Mouse (Mus musculus) kidney, adult 9 months (tissue): ENCODE results near the gene Ppm1l.

ENCODE experiments used
- DNase-seq: peaks from one replicate; pipeline ENCODE4 v3.0.0; 2022

Gene Ppm1l

DNA sequence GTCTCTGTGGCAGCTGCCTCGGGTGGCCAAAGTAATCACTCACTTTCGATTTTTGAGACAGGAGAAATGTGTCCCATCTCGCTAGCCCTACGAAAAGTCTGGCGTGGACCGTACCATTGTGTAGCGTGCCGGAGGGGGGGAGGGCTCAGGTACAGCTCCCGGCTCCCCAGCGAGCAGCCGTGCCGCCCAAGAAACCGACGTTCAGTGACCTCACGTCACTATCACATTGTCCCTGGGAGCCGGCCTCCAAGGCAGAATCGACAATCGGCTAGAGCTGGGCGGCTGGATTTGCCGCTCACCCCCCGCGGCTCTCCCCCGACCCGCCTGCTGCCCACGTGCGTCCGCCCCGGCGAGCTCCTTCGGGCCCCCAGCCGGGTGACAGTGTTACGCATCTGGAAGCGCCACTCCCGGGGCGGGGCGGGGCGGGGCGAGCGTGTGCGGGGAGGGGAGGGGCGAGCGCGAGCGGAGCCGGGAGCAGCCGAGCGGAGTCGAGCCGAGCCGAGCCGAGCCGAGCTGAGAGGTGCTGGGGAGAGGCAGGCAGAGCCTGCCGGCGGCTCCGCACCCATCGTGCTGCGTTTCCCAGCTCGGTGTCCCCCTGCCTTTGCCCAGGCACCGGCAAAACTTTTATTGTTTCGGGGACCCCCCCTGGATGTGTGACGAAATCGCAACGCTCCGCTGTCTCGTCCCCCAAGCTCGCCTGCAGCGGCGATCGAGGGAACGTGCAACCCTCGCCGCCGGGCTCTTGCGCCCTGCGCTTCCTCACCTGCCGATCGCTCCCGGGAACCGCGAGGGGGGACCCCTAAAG lies at the start of gene Ppm1l:
Gene Ppm1l (plus strand): TSS at position 471 of the 805 bp plus-strand sequence.
- peak; percentile 92 for DNase-seq

DNA sequence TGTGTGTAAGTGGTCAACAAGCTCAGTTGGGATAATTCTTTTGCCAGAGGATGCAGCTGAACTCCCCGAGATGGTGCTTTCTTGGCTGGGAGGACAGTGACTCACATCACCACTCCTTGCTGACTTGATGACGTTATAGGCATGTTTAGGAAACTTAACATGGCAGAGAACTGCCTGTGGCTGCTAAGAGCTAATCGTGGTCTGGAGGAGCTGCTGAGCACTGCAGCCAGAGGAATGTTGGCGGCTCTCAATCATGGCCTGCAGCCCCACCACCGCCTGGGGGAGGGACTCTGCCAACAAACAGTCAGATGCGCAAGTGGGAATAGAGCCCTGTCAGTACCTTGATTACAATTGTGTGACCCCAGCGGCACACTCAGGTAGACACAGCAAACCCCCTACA lies 44.8 kb upstream of the Ppm1l start:
- DNase-seq = no peak

DNA sequence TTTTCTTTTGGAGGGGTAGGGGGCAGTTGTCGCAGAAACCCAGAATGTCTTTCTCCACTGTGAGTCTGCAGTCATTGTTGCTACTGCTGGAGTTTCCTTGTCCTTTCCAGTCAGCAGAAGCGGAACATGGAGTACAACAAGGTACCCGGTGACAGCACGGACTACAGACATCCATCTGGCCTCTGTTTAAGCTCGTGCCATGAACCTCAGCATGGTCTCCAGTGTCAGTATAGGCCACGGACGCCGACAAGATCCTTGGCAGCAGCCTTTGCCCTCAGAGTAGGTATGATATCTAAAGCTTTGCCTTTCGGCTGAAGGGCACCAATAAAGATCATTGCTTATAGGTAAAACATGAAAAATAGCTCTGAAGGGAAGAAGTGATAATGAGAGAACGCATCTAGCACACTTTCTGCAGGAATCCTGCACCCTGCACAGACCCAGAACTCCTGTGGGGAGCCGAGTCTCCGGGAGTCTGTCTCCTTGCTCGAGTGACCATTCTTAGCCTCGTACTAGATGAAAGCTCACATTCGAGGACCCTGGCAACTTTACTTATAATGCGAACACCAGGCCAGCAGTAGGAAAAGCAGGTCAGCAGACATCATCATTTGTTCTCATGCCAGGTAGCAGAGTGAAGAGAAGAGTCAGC lies 42.5 kb upstream of the Ppm1l start:
- DNase-seq = no peak

- DNase-seq = no peak
Observed at GRCm38 (mm10) chr3:69274664-69275312, 41.9 kb upstream of the Ppm1l start.

DNA sequence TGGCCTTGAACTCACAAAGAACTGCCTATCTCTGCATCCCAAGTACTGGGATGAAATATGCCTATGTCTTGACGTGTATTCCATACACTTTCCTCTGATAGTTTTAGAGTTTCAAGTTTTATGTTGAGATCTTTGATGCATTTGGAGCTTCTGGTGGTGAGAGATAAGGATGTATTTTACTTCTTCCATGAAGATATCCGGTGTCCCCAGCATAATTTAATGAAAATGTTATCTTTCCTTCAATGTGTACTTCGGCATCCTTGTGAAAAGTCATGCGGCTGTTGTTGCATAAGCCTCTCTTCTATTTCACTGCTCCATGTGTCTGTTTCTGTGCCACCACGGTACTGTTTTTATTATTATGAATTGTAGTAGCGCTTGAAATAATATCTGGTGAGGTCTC lies 38.0 kb upstream of the Ppm1l start:
- DNase-seq = no peak

- peak; percentile 22 for DNase-seq
Observed at GRCm38 (mm10) chr3:69282406-69282805, 34.3 kb upstream of the Ppm1l start.

- no peak for DNase-seq
Observed at GRCm38 (mm10) chr3:69283085-69283847, 33.4 kb upstream of the Ppm1l start.

GRCm38 (mm10) chr3:69289833-69290232 lies 26.8 kb upstream of the Ppm1l start:
- no peak for DNase-seq

DNA sequence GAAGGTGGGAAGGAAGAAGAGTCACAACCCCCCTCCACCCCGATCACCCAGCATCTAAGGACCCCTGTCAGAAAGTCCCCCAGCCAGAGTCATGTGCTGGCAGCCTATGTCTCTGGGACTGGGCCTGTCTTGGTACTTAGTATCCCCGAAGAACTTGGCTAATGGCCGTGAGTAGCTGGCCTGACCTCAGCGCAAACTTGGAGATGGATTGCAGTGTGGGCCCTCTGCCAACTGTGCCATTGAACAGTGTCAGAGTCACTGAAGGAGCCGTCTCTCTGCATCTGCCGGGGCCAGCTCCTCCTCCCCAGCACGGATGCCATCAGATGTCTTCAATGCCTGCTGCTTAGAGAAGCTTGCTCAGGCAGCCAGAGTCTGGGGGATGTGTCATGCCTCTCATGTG lies 26.4 kb upstream of the Ppm1l start:
- peak; percentile 45 for DNase-seq

- DNase-seq = no peak
Observed at GRCm38 (mm10) chr3:69290844-69291243, 25.8 kb upstream of the Ppm1l start.

DNA sequence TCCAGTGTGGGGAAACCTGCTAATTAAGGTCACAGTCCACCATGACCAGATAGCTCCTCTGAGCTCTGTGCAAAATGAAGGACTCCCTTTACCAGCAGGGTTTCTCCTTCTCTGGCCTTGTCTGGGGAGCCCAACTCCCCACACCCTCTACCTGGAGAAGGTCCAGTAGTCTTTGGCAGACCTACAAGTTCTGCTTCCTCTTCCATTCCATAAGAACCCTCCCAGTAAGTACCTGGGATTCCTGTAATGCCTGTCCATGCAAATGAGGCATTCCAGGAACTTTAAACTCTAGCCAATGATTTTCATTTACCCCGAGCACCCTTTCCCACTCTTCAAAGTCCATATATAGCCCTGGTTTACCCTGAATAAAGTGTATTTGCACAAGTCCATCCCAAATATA lies 24.0 kb upstream of the Ppm1l start:
- peak; percentile 11 for DNase-seq

- DNase-seq = no peak
Observed at GRCm38 (mm10) chr3:69296270-69296669, 20.4 kb upstream of the Ppm1l start.

DNA sequence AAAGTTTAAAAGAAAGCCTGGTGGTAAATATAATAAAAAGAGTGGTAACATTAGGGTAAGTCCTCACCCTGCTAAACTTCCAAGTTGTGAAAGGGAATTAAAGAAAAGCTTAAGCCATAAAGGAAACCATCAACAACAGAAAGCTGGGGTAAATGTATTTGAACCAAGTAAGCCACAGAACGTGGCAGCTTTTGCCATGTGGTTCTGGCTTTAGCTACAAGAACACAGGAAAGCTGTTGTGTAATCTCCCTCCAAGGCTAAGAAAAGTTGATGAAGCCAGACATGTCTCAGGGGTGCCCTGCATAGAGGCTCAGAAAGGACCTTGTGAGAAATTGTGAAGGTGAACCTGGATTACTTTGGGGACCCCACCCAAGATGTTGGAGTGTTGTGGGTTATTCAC lies 16.5 kb upstream of the Ppm1l start:
- no peak for DNase-seq

DNA sequence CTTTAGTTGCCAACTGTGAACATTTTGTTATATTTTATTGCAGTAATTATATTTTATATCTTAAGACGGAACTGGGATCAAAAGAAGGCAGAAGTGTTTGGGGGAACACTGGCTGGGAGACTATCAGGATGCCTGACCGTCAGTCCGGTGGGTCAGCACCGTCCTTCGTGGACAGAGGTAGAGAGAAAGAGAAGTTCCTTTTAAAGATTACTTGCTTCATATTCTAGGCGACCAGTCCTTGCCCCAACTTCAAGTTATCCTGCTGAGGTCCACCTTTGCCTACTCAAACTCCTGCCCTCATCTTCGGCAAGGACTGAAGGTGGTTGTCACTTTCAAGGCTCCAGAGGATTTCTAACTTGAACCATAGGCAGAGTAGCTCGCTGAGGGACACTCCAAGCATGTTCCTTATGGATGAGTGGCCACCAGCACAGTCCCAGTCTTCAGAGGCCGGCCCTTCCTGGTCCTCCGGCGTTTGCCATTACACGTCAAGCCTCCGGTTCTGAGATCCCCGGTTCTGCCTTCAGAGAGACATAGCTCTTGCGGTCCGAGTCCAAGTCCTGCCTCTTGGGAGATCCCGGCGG lies 761 bp upstream of the Ppm1l start:
- DNase-seq = no peak

DNA sequence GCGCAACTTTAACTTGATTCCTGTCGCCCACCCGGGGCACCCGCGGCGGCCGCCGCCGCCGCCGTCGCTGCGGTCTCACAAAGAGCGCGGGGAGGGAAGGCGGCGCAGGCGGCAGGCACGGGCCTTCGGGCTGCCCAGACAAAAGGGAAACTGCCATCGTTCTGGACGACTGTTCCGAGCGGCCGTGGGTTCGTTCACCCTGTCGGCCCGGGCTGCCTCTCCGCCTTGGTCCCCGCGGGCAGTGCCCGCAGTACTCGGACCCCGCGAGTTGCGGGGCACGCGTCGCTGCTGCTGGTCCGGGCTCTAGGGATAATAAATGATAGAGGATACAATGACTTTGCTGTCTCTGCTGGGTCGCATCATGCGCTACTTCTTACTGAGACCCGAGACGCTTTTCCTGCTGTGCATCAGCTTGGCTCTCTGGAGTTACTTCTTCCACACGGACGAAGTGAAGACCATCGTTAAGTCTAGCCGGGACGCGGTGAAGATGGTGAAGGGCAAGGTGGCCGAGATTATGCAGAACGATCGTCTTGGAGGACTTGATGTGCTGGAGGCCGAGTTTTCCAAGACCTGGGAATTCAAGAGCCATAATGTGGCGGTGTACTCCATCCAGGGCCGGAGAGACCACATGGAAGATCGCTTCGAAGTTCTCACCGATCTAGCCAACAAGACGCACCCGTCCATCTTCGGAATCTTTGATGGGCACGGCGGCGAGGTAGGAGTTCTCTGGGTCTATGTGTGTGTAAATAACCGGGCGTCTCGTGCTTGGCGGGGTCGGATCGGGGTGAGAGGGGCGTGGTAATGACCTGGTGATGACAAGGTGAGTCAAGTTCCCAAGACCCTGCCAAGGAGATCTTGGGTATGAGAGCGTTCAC lies 827 bp downstream of the Ppm1l start:
- peak; percentile 41 for DNase-seq

DNA sequence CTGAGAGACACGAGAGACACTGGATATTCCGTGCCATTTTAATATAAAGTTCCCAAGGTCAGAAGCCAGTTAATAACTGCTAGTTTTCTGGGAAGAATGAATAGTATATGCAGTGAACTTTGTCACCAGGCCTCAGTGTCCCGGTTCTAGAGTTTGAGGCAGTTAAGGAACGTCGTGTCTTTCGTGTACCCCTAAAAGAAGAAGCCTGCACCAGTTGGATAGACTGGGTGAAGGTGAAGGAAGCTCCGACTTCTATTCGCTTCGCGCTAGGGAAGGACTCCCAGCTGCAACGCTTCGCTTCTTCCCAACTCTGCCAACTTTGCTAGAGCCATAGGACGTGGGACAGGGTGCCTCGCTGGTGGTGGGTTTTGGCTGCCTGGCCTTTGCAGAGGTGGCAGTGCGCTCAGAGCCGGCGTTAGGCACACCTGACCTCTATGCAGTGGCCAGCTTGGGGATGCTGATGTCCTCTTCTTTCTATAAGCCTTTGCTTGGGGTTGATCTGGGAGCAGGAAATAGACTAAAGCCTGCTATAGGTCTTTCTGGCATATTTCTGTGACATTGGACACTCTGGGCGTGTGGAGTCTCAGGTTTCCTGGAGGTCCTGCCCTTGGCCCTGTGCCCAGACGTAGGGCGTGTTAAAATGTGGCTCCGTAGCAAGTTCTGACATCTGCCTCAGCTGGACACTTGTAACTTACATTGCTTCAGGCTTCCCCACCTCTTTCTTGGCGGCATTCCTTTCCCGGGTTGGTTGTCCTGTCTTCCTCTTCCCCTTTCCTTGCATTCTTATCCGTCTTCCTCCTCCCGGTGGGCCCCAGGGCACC lies 1.7 kb downstream of the Ppm1l start:
- DNase-seq = peak; percentile 50

- DNase-seq = no peak
Observed at GRCm38 (mm10) chr3:69319061-69319720, 2.5 kb downstream of the Ppm1l start.

- no peak for DNase-seq
Observed at GRCm38 (mm10) chr3:69323982-69324381, 7.3 kb downstream of the Ppm1l start.

GRCm38 (mm10) chr3:69329910-69330309 lies 13.2 kb downstream of the Ppm1l start:
- DNase-seq = no peak

DNA sequence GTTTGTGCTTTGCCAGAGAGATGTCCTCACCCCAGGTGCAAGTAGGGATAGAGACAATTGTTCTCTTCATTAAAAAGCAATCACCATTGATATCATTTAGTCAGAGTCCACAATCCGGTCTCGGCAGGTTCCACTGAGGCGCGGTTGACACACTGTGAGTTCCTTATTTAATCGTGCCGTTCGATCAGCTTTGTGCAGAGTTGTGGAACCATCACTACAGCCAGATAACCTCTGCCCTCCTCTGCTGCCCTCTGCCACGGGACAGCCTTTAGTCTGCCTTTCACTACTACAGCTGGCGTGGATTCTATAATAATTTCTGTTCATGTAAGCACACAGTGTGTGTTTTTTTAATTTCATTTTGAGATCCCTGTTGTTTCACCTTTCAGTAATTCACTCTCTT lies 17.2 kb downstream of the Ppm1l start:
- DNase-seq = no peak
